Mouse (Mus musculus) left cerebral cortex, adult 6 months (tissue): ENCODE results near the gene Reep6. TPM values are rescaled to one million over a fixed set of nuclear protein-coding genes. Genes with fewer than 3 reads are reported as not detected.

Source experiments
- long read RNA-seq, 2 experiments: library from polyadenylated mRNA; unstranded; transcript quantifications; one replicate each; pipeline ENCODE4 v2.0.0; 2019 to 2020
- polyA plus RNA-seq: library from polyadenylated mRNA; unstranded; fragments of <200 nt; fragmentation: Nextera tagmentation; gene quantifications from 2 replicates; pipeline ENCODE4 v1.2.3, GENCODE M21; 2021

Gene Reep6
- 8.9 and 10.0 TPM in 2 replicates for polyA plus RNA-seq
- long read RNA-seq, experiment 1, transcript Reep6-202 (6 exons, 2,208 nt), result major isoform, 10 of 13 reads
- long read RNA-seq, experiment 1, partial matches to known transcripts, result 1 of 13 reads
- long read RNA-seq, experiment 1, other reads (novel, unspliced or antisense), result 0 of 13 reads
- long read RNA-seq, experiment 2, partial matches to known transcripts, result 4 of 5 reads
- long read RNA-seq, experiment 2, other reads (novel, unspliced or antisense), result 0 of 5 reads

GRCm38 (mm10) chr10:80329273-80330081 is at the start of gene Reep6, which contains the start of gene Pcsk4:
Gene Reep6, plus strand, starts transcription at chr10:80329953.
Gene Pcsk4, minus strand, starts transcription at chr10:80329498.

GRCm38 (mm10) chr10:80292251-80293146 is 37.3 kb upstream of the Reep6 start, which contains the start of gene Rps15:
Gene Rps15, plus strand, starts transcription at chr10:80292453.

GRCm38 (mm10) chr10:80295618-80296425 is 33.9 kb upstream of the Reep6 start, which contains the start of gene Apc2:
Gene Apc2, plus strand, starts transcription at chr10:80295977.

GRCm38 (mm10) chr10:80320340-80320760 is 9.4 kb upstream of the Reep6 start, which contains the start of gene 2310011J03Rik:
Gene 2310011J03Rik, minus strand, starts transcription at chr10:80320537.

GRCm38 (mm10) chr10:80348244-80348781 is 18.6 kb downstream of the Reep6 start, which contains the start of gene Adamtsl5:
Gene Adamtsl5, minus strand, starts transcription at chr10:80348412.

GRCm38 (mm10) chr10:80356001-80356682 is 26.4 kb downstream of the Reep6 start, which contains the start of gene Plk5:
Gene Plk5, plus strand, starts transcription at chr10:80356459.

Other genes starting within 250 kb of the Reep6 start
- 2.7 and 3.4 TPM in 2 replicates for gene Sbno2, start 224.4 kb upstream of the Reep6 start, polyA plus RNA-seq
- 13.1 and 20.8 TPM in 2 replicates for gene Stk11, start 214.2 kb upstream of the Reep6 start, polyA plus RNA-seq
- 898 and 915 TPM in 2 replicates for gene Atp5d, start 191.3 kb upstream of the Reep6 start, polyA plus RNA-seq
- gene Cbarp, start 189.1 kb upstream of the Reep6 start, polyA plus RNA-seq, result 43.4 and 61.5 TPM in 2 replicates
- gene Midn, start 181.7 kb upstream of the Reep6 start, polyA plus RNA-seq, result 4.7 and 33.2 TPM in 2 replicates
- 150 and 175 TPM in 2 replicates for gene Cirbp, start 164.0 kb upstream of the Reep6 start, polyA plus RNA-seq
- gene 1600002K03Rik, start 157.0 kb upstream of the Reep6 start, polyA plus RNA-seq, result 10.2 and 10.3 TPM in 2 replicates
- gene Efna2, start 150.5 kb upstream of the Reep6 start, polyA plus RNA-seq, result 4.3 and 7.8 TPM in 2 replicates
- gene Mum1, start 103.5 kb upstream of the Reep6 start, polyA plus RNA-seq, result 21.6 and 22.7 TPM in 2 replicates
- 803 and 960 TPM in 2 replicates for gene Ndufs7, start 80.8 kb upstream of the Reep6 start, polyA plus RNA-seq
- gene Gamt, start 68.9 kb upstream of the Reep6 start, polyA plus RNA-seq, result 42.8 and 50.7 TPM in 2 replicates
- 3.4 and 7.6 TPM in 2 replicates for gene Dazap1, start 68.5 kb upstream of the Reep6 start, polyA plus RNA-seq
- 2,777 and 3,387 TPM in 2 replicates for gene Rps15, start 37.5 kb upstream of the Reep6 start, polyA plus RNA-seq
- gene Apc2, start 34.0 kb upstream of the Reep6 start, polyA plus RNA-seq, result 14.9 and 23.3 TPM in 2 replicates
- gene 2310011J03Rik, start 9.4 kb upstream of the Reep6 start, polyA plus RNA-seq, result 45.3 and 52.5 TPM in 2 replicates
- gene Pcsk4, start 455 bp upstream of the Reep6 start, polyA plus RNA-seq, result 3.7 and 4.3 TPM in 2 replicates
- gene Adamtsl5, start 18.5 kb downstream of the Reep6 start, polyA plus RNA-seq, result 4.1 and 6.3 TPM in 2 replicates
- gene Plk5, start 26.5 kb downstream of the Reep6 start, polyA plus RNA-seq, result 17.5 and 30.6 TPM in 2 replicates
- gene Mex3d, start 57.7 kb downstream of the Reep6 start, polyA plus RNA-seq, result 2.4 and 2.6 TPM in 2 replicates
- 40.7 and 66.9 TPM in 2 replicates for gene Mbd3, start 69.6 kb downstream of the Reep6 start, polyA plus RNA-seq
- 1,219 and 1,315 TPM in 2 replicates for gene Uqcr11, start 76.9 kb downstream of the Reep6 start, polyA plus RNA-seq
- gene Tcf3, start 103.7 kb downstream of the Reep6 start, polyA plus RNA-seq, result 3.9 and 15.6 TPM in 2 replicates
- not detected in 2 replicates for gene Onecut3, start 164.9 kb downstream of the Reep6 start, polyA plus RNA-seq
- 0.04 TPM in 1 of 2 replicates, not detected in the other for gene Atp8b3, start 209.2 kb downstream of the Reep6 start, polyA plus RNA-seq
- 16.6 and 17.7 TPM in 2 replicates for gene Rexo1, start 231.6 kb downstream of the Reep6 start, polyA plus RNA-seq
- gene Klf16, start 247.4 kb downstream of the Reep6 start, polyA plus RNA-seq, result 10.4 and 18.6 TPM in 2 replicates